Mouse (Mus musculus) stomach, embryonic 14.5 days (tissue): ENCODE data around the gene Krba1. TPM values are rescaled to one million over a fixed set of nuclear protein-coding genes. Genes with fewer than 3 reads are reported as not detected.

Experiments
- ATAC-seq: fragments of 200-750 bp; cut with Nextera tagmentation; 2 replicates; pipeline ENCODE4 v1.8.0; 2017; ENCODE audit warnings: low read depth, moderate TSS enrichment; ENCODE audit not compliant: insufficient number of reproducible peaks, insufficient read depth, low FRiP score
- H3K27ac ChIP-seq: fragments of 300-500 bp; sonication (generic); 2 replicates; pipeline ENCODE4 v1.5.1; 2014; ENCODE audit warnings: mild to moderate bottlenecking, low read length, moderate library complexity, mixed read lengths
- H3K27me3 ChIP-seq: fragments of 300-500 bp; sonication (generic); 2 replicates; pipeline ENCODE4 v1.6.1; 2014; ENCODE audit warnings: low read length, control low read depth, mixed read lengths; ENCODE audit not compliant: control insufficient read depth, insufficient read depth
- H3K36me3 ChIP-seq: fragments of 300-500 bp; sonication (generic); 2 replicates; pipeline ENCODE4 v1.6.1; 2014; ENCODE audit warnings: mild to moderate bottlenecking, control low read depth, low read length, moderate library complexity, mixed read lengths; ENCODE audit not compliant: control insufficient read depth, insufficient read depth
- H3K4me1 ChIP-seq: fragments of 300-500 bp; sonication (generic); 2 replicates; pipeline ENCODE4 v1.6.1; 2014; ENCODE audit warnings: low read length, control low read depth, mixed read lengths; ENCODE audit not compliant: control insufficient read depth, insufficient read depth
- H3K4me2 ChIP-seq: fragments of 300-500 bp; sonication (generic); replicated peaks from 2 replicates; pipeline ENCODE4 v1.6.1; 2014; ENCODE audit warnings: low read depth, low read length, control low read depth
- H3K4me3 ChIP-seq: fragments of 300-500 bp; sonication (generic); 2 replicates; pipeline ENCODE4 v1.5.1; 2014; ENCODE audit warnings: low read depth, low read length, control low read depth
- H3K9ac ChIP-seq: fragments of 300-500 bp; sonication (generic); replicated peaks from 2 replicates; pipeline ENCODE4 v1.6.1; 2014; ENCODE audit warnings: low read depth, mild to moderate bottlenecking, control low read depth, low read length, moderate library complexity, mixed read lengths
- H3K9me3 ChIP-seq: fragments of 300-500 bp; sonication (generic); 2 replicates; pipeline ENCODE4 v1.6.1; 2016; ENCODE audit warnings: low read depth, low read length, control low read depth; ENCODE audit not compliant: control insufficient read depth
- WGBS: fragments of 180-500 bp; shearing (Covaris S2); extraction: QIAGEN DNeasy Blood & Tissue Kit; methylation state at CpG from one replicate; pipeline ENCODE4 v1.1.7; 2014; 5-methylcytosine and 5-hydroxymethylcytosine counted together
- polyA plus RNA-seq: library from polyadenylated mRNA; unstranded; fragments of >200 nt; fragmentation: Nextera tagmentation; extraction: Ambion mirVana; gene quantifications from 2 replicates; pipeline ENCODE4 v1.2.1, GENCODE M21; 2014

Gene Krba1
- polyA plus RNA-seq, result 20.1 and 21.7 TPM in 2 replicates

DNA sequence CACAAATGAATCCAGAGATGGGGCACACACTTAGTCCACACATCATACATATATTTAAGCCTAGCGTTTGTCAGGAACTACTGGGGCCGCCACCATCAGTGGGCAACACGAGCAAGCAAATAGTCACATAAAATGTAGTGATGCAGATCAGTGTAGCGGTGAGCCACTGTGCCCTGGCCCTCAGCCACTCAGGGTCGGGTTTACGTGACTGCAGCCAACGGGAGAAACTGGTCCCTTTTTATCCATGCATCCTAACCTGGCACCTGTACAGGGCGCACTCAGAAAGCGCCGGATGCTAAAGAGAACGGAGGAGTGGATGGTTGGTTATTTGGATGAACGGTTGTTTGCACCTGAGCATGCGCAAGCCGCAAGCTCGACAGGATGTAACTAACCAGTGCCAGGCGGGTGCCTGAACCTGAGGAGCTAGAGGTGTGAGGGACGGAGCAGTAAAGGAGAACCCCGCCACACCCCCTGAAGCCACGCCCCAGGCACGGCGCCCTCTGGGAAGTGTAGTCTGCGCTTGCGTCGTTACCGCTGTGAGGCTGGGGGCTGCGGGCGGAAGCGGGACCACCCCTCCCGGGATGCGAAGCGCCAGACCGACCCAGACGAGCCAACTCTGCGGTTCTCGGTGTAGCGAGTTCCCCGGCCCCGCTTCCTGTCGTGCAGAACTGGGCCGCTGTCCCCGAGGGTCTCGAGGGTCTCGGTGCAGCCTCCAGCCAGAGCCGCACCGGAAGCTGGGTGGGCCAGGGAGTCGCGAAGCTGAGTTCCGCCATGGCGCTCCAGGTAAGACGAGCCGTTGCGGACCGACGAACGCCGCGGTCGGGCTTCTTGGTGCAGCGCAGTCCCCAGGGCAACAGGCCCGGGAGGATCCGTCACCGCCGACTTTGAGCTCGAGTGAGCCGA, at the start of gene Krba1:
Gene Krba1 (plus strand): TSS at position 482 of the 903 bp plus-strand sequence.
- Histone ChIP-seq H3K27ac (peak within 1 kb of the TSS; percentile 52; the same call in 1 of the 2 replicates), H3K4me3 (peak within 1 kb of the TSS; percentile 77), H3K9me3 (no peaks in the 10 kb centered on the region), H3K27me3 (no peaks in the 10 kb centered on the region), H3K36me3 (no peaks in the 10 kb centered on the region), H3K9ac (peak within 1 kb of the TSS; percentile 77), H3K4me1 (peaks cover 12% of the 10 kb centered on the region), H3K4me2 (peak within 1 kb of the TSS; percentile 45)
- WGBS, result 1% methylated on average over 65 of the region's 65 CpGs
- peak; percentile 94 for ATAC-seq

DNA sequence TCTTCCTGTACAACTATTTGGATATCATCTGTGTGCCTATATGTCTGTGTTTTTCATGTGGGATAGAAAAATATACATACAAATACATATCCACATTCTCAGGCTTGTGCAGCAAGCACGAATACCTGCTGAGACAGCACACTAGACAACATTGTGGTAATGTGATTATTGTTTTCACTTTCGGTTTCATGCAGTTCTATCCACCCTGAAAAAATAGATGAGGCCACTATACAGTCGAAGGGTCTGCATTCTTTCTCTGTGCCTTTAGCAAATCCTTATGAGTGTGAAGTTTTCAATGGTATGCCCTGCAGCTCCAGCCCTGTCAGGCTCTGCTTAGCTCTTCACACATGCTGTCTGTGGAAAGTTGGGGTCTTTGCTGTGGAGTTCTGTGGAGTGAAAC, 36.5 kb upstream of the Krba1 start:
- no peak overlapping the region for H3K9ac ChIP-seq
- WGBS, result 73% methylated on average over 3 of the region's 3 CpGs
- no peaks in the 10 kb centered on the region for H3K9me3 ChIP-seq
- no peaks in the 10 kb centered on the region for H3K36me3 ChIP-seq
- no peak overlapping the region for H3K27ac ChIP-seq
- no peak overlapping the region for H3K4me2 ChIP-seq
- H3K4me3 ChIP-seq, result no peak overlapping the region
- no peaks in the 10 kb centered on the region for H3K4me1 ChIP-seq
- no peaks in the 10 kb centered on the region for H3K27me3 ChIP-seq
- no peak for ATAC-seq

DNA sequence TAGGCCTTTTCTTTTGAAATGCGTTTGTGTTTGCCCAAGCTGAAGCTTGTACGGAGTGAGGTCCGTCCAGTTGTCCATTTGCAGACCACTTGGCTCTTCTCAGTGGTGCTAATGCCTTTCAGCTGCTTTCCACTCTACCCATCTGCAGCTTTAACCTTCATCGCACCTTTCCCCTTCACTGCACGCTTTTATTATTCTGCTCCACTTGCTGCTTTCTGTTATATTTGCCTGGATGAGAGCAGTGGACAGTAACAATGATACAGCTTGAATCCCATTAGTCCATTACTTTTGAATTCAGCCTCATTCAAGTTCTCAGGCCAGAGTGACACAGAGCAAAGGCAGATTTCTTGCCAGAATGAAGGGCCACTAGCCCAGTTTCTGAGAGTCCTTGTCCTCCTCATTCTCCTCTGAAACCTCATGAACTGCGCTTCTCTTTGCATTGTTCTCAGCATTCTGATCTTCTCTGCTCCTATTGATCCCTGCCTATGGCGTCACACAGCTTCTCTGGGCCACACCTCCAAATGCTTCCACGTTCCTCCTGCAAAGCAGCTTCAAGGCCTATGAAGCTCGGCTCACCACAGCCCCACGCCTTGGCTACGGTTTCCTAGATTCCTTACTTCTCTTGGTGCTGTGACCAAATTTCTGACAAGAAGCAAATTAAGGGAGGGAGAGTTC, 28.9 kb upstream of the Krba1 start:
- H3K9me3 ChIP-seq, result no peaks in the 10 kb centered on the region
- H3K4me1 ChIP-seq, result no peaks in the 10 kb centered on the region
- no peak overlapping the region for H3K4me3 ChIP-seq
- 68% methylated on average over 11 of the region's 11 CpGs for WGBS
- no peak overlapping the region for H3K4me2 ChIP-seq
- ATAC-seq, result no peak
- H3K36me3 ChIP-seq, result no peaks in the 10 kb centered on the region
- H3K9ac ChIP-seq, result no peak overlapping the region
- H3K27me3 ChIP-seq, result no peaks in the 10 kb centered on the region
- H3K27ac ChIP-seq, result no peak overlapping the region

DNA sequence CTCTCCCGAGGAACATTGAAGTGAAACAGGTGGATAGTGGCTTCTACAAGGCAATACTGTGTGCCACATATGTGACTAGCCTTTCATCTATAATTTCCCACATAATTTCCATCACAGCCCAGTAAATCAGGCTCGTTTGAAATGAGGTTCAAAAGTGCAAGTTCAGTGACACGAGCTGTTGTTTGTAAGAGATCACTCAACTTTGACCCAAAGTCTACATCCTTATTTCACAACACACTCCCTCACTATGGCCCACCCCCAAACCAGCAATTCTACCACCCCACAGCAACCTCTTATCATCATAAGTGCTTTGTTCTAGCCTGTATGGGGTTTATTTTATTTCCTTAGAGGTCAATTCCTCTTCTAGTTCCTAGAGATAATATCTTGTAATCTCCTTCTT, 7.2 kb upstream of the Krba1 start:
- Histone ChIP-seq H3K4me3 (no peak overlapping the region), H3K27me3 (no peaks in the 10 kb centered on the region), H3K9ac (no peak overlapping the region), H3K9me3 (no peaks in the 10 kb centered on the region), H3K4me2 (no peak overlapping the region), H3K36me3 (no peaks in the 10 kb centered on the region), H3K27ac (no peak overlapping the region), H3K4me1 (no peaks in the 10 kb centered on the region)
- no peak for ATAC-seq
- WGBS, result 53% methylated on average over 3 of the region's 3 CpGs

DNA sequence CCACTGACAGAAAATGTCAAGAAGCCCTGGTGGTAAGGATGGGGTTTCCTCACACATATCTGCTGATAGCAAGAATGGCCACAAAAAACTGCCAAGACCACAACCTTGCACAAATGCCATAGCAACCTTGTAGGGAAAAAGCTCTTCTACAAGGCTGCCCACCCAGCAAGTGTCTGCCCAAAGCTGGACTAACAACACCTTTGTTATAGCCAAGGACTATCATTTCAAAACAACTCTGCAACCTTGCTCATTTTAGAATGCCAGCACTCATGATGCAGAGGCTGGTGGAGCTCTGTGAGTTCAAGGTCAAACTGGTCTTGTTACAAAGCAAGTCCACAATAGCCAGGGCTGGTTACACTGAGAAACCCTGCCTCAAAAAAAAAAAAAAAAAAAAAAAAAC, 1.6 kb upstream of the Krba1 start:
- Histone ChIP-seq H3K36me3 (no peaks in the 10 kb centered on the region), H3K9ac (no peak overlapping the region), H3K27ac (no peak overlapping the region)

DNA sequence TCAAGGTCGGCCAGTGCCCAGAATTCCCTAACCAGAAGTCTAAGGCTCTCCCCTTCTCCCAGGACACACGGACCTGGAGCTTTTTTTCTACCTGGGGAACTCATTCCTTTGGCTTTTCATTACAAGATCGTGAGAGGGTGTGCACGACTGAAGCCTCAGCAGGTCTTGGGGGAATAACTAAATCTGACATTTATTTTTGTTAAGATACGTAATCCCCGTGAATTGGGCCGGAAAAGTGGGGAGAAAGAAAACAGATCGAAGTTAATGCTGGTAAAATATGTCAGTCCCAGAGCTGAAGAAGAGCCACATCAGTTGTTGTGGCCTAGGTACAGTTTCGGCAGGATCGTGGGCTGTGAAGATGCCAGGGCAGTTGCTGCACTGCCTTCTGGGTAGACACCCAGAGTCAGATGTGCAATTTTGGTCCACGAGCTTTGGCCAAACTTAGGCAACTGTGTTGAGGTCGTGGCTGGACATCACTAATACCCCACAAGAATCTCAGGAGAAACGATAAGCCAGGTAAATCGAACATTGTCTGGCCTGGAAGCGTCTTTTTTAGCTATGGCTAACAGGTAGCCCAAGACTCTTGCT, 716 bp downstream of the Krba1 start:
- 27% methylated on average over 15 of the region's 15 CpGs for WGBS
- ATAC-seq, result no peak
- H3K4me2 ChIP-seq, result peak overlapping the region; percentile 45

More for the DNA sequence above, 1.6 kb upstream of the Krba1 start:
- Histone ChIP-seq H3K4me3 (no peak overlapping the region), H3K4me2 (no peak overlapping the region), H3K9me3 (no peaks in the 10 kb centered on the region), H3K27me3 (no peaks in the 10 kb centered on the region), H3K4me1 (peaks cover 12% of the 10 kb centered on the region)
- ATAC-seq, result no peak

DNA sequence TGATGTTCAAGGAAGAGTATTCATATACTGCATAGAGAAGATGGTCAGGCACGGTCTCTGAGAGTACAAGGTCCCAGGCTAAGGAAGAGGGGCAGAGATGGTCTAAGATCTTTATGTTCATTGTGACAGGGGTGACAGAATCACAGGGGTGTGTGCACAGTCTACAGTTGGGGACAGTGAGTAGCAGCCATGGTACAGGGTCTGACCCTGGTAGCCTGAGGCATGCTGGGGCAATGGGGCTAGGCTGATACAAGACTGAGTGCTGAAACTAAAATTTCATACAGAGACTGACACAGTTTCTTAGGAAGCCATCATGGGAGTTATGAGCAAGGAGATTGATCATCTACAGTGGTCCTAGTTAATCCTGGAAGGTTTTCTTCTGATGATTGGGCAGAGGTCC, 1.3 kb downstream of the Krba1 start:
- Histone ChIP-seq H3K27ac (no peak overlapping the region), H3K4me3 (peak overlapping the region; percentile 77; the same call in 1 of the 2 replicates), H3K27me3 (no peaks in the 10 kb centered on the region), H3K9ac (no peak overlapping the region), H3K4me2 (peak overlapping the region; percentile 45), H3K36me3 (no peaks in the 10 kb centered on the region), H3K9me3 (no peaks in the 10 kb centered on the region), H3K4me1 (peaks cover 12% of the 10 kb centered on the region)
- ATAC-seq, result no peak
- 96% methylated on average over 1 of the region's 1 CpGs for WGBS

More for the DNA sequence above, 716 bp downstream of the Krba1 start:
- Histone ChIP-seq H3K27me3 (no peaks in the 10 kb centered on the region), H3K4me3 (peak overlapping the region; percentile 77), H3K4me1 (peaks cover 12% of the 10 kb centered on the region), H3K36me3 (no peaks in the 10 kb centered on the region), H3K9me3 (no peaks in the 10 kb centered on the region), H3K27ac (peak overlapping the region; percentile 52; the same call in 1 of the 2 replicates), H3K9ac (peak overlapping the region; percentile 77)

DNA sequence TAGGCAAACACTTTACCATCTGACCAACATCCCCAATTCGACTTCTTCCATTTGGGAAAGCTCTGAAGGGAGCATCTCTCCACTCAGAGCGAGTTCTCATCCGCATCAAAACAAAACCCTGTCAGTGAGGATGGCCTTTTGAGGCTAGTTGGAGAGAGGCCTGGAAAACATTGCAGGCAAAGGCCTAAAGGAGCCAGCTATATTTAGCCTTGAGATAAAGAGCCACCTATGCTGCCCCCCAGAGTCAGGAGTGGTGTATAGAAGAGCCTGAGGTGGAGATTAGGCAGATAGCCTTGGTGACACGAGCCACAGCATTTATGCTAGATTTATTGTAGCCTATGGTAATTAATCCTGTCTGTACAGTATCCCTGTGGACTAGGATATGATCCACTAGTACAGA, 1.9 kb downstream of the Krba1 start:
- H3K36me3 ChIP-seq, result no peaks in the 10 kb centered on the region
- no peak overlapping the region for H3K27ac ChIP-seq
- ATAC-seq, result no peak
- H3K9ac ChIP-seq, result no peak overlapping the region
- H3K4me2 ChIP-seq, result peak overlapping the region; percentile 45; the same call in 1 of the 2 replicates
- peaks cover 12% of the 10 kb centered on the region for H3K4me1 ChIP-seq
- H3K9me3 ChIP-seq, result no peaks in the 10 kb centered on the region
- no peak overlapping the region for H3K4me3 ChIP-seq
- WGBS, result 62% methylated on average over 4 of the region's 4 CpGs
- no peaks in the 10 kb centered on the region for H3K27me3 ChIP-seq
